Mouse (Mus musculus): ENCODE measurements at regions not wholly inside any gene's neighbourhood (a gene's known extent, or its start where the extent isn't known, plus 50 kb on each side); places are given as distances from the start of the nearest gene placed in this dataset.

- TF ChIP-seq POLR2A (IDR thresholded peaks at IDR 0.05; ENCODE audit: borderline replicate concordance, insufficient read depth, low read length) (no peak), CTCF (IDR thresholded peaks at IDR 0.05; ENCODE audit: borderline replicate concordance, insufficient read depth, low read depth, low read length) (no peak)
Observed at GRCm38 (mm10) chr6:61073267-61073666, 106.9 kb upstream of the Ccser1 start.

All from cerebellum, adult 2 months (tissue).